Mouse (Mus musculus) heart, postnatal 25 days (tissue): Measurements from ENCODE around the gene Thada. TPM values are rescaled to one million over a fixed set of nuclear protein-coding genes. Genes with fewer than 3 reads are reported as not detected.
"Not testable (repeated sequence)": the region's sequence is repeated elsewhere in the genome, so short reads cannot be mapped to it uniquely, and the experiment has no call there.

Experiments used
- DNase-seq: peaks from one replicate; pipeline ENCODE4 v3.0.0; 2022; ENCODE audit warnings: low spot score
- intact Hi-C: fragments of 180-260 bp; cut with DNase I; formaldehyde crosslinking; loops from one replicate; pipeline ENCODE4 v1.15.1; 2025
- total RNA-seq, 2 experiments: library from RNA; stranded (reverse); gene quantifications; 2 replicates each; pipeline ENCODE4 v1.2.3; 2021

The Thada gene
- total RNA-seq, 2 experiments from 2014 or later: 7.9 to 8.1 TPM

- DNase-seq: no peak
- intact Hi-C loops: no loop called here
Observed at GRCm38 (mm10) chr17:84238174-84238573, 227.8 kb downstream of the Thada start.

GRCm38 (mm10) chr17:84236781-84237557 lies 229.0 kb downstream of the Thada start:
- DNase-seq: peak; percentile 41
- intact Hi-C loops: no loop called here

GRCm38 (mm10) chr17:84235399-84235928 lies 230.5 kb downstream of the Thada start:
- DNase-seq: no peak
- intact Hi-C loops: no loop called here

GRCm38 (mm10) chr17:84234785-84235184 lies 231.2 kb downstream of the Thada start:
- intact Hi-C loops: not testable (repeated sequence)

GRCm38 (mm10) chr17:84233758-84234157 lies 232.2 kb downstream of the Thada start:
- DNase-seq: no peak
- intact Hi-C loops: no loop called here

More at GRCm38 (mm10) chr17:84234785-84235184, 231.2 kb downstream of the Thada start:
- not testable (repeated sequence) for DNase-seq

GRCm38 (mm10) chr17:84231361-84231760 lies 234.6 kb downstream of the Thada start:
- no peak for DNase-seq
- intact Hi-C loops: no loop called here

GRCm38 (mm10) chr17:84228223-84228622 lies 237.8 kb downstream of the Thada start:
- no peak for DNase-seq
- intact Hi-C loops: no loop called here

GRCm38 (mm10) chr17:84226681-84227080 lies 239.3 kb downstream of the Thada start:
- intact Hi-C loops: no loop called here
- no peak for DNase-seq

- no peak for DNase-seq
- intact Hi-C loops: no loop called here
Observed at GRCm38 (mm10) chr17:84226231-84226630, 239.8 kb downstream of the Thada start.

GRCm38 (mm10) chr17:84224217-84224887 lies 241.7 kb downstream of the Thada start:
- no peak for DNase-seq
- intact Hi-C loops: no loop called here

- intact Hi-C loops, DNase-seq: not testable (repeated sequence)
Observed at GRCm38 (mm10) chr17:84218841-84219240, 247.2 kb downstream of the Thada start.

GRCm38 (mm10) chr17:84217696-84218095 lies 248.3 kb downstream of the Thada start:
- intact Hi-C loops: no loop called here
- no peak for DNase-seq

- intact Hi-C loops: no loop called here
- no peak for DNase-seq
Observed at GRCm38 (mm10) chr17:84215264-84215960, 250.6 kb downstream of the Thada start.

- no peak for DNase-seq
- intact Hi-C loops: no loop called here
Observed at GRCm38 (mm10) chr17:84213464-84213863, 252.5 kb downstream of the Thada start.

GRCm38 (mm10) chr17:84207611-84208010 lies 258.4 kb downstream of the Thada start:
- no peak for DNase-seq
- intact Hi-C loops: no loop called here

GRCm38 (mm10) chr17:84206239-84206638 lies 259.8 kb downstream of the Thada start:
- no peak for DNase-seq
- intact Hi-C loops: no loop called here

- intact Hi-C loops: no loop called here
- no peak for DNase-seq
Observed at GRCm38 (mm10) chr17:84204962-84205361, 261.0 kb downstream of the Thada start.

- no peak for DNase-seq
Observed at GRCm38 (mm10) chr17:84203340-84203739, 262.7 kb downstream of the Thada start.

GRCm38 (mm10) chr17:84201183-84201582 lies 264.8 kb downstream of the Thada start:
- intact Hi-C loops: no loop called here
- no peak for DNase-seq

More at GRCm38 (mm10) chr17:84203340-84203739, 262.7 kb downstream of the Thada start:
- intact Hi-C loops: no loop called here

- intact Hi-C loops: no loop called here
- DNase-seq: no peak
Observed at GRCm38 (mm10) chr17:84197912-84198344, 268.1 kb downstream of the Thada start.
